Mouse (Mus musculus) spleen, adult 2 months (tissue): ENCODE results near the gene Fam122c.

ENCODE experiments used
- CTCF ChIP-seq: fragments of 200-500 bp; IDR thresholded peaks from 2 replicates; pipeline ENCODE4 v1.5.1; 2011; ENCODE audit warnings: mild to moderate bottlenecking, inconsistent platforms; ENCODE audit not compliant: insufficient read depth, insufficient read length, insufficient replicate concordance; ENCODE audit errors: extremely low read depth
- POLR2A ChIP-seq: fragments of 200-500 bp; IDR thresholded peaks from 2 replicates; pipeline ENCODE4 v1.6.1; 2011; ENCODE audit warnings: low read depth, low read length, inconsistent platforms

GRCm38 (mm10) chrX:53337355-53337754, 64.1 kb downstream of the Fam122c start:
- TF ChIP-seq CTCF (no peak), POLR2A (no peak)
